Mouse (Mus musculus) thymus, postnatal 36 days (tissue): ENCODE results near the gene Fads3.
A peak's percentile ranks its signal among the peaks of the same experiment; 100 is the strongest.

Experiments used
- DNase-seq, 2 experiments: peaks; one replicate each; pipeline ENCODE4 v3.0.0; 2022; ENCODE audit warnings: mixed read lengths in 2 of 2

Gene Fads3

DNA sequence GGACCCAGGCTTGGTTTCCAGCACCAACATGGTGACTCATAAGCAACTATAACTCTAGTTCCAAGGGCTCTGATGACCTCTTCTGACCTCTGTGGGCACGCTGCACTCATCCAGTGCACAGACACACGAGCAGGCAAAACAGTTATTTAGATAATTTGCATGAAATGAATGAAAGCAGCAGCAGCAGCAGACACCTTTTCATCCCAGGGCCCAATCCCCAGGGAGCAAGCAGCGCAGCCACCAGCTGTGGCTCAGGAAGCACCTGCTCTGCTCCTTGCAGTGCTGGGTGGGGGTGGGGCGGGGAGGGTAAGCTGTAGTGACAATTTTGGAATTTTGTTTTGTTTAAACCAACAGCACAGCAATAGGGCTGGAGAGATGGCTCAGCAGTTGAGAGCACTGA, 30.5 kb downstream of the Fads3 start:
- DNase-seq, result no peak

DNA sequence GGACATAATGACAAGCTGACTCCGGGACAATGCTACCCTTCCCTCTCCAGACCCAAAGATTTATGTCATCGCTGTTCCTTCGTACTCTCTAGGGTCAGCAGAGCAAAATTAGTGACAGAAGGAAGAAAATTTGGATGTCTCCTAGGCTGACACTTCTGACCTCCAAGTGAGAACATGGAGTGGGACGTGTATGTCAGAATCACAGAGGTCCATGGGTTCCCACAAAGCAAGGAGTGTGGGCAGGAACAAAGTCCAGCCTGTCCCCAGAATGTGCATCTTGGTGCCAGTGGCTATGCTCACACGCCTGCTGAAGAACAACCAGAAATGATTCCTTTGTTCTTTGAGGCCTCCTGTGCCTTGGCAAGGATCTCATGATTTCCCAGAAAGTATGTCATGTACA, 31.8 kb downstream of the Fads3 start:
- DNase-seq, result no peak

DNA sequence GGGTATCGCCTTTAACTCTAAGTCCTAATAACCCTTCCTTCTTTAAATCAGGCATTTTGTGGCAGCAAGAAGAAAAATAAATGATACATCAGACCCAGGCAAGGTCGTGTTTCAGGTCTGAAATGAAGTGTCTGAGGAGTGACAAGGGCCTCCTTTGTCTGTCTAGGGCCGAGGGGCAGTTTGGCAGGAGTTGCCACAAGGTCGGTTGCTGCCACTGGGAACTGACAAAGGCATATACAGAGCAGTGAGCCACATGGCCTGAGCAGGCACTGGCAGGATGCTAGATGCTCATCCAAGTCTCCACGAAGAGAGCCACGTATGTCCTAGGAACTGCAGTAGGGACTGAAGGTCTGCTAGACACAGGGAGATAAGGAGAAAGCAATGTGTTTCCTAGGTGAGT, 37.0 kb downstream of the Fads3 start:
- DNase-seq, result no peak

DNA sequence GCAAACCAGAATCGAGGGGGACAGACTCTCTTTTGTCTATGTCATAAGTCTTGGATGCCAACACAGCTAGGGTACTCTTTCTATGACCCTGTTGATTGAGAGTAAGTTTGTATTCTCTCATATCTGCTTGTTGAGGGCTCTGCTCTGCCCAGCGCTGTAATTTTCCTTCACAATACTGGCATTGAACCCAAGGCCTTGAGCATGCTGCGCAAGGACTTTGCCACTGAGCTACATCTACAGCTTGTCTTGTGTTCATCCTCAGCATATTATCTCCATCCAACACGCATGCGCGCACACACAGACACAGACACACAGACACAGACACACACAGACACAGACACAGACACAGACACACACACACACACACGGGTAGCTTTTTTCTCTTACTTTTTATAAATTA, 39.0 kb downstream of the Fads3 start:
- DNase-seq, result no peak

DNA sequence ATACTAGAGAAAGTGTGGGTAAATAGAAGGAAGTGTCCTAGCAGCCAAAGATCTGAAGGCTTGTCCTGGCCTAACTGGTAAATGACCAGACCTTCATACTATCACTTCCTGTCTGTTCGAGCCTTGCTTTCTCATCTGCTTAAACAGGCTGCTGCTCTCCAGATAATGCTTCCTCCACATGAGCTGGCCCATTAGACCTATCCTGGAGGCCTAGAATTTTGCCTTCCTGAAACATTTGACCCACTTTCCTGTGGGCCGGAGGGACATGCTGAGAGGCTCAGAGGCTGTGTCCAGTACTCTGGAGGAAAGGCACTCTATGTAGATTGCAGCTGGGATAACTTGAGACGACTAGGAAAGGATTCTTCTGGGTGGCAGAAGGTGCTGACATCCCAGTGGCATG, 40.7 kb downstream of the Fads3 start:
- DNase-seq, result no peak

- no peak for DNase-seq
These were observed 44.1 kb downstream of the Fads3 start for GRCm38 (mm10) chr19:10085454-10085853.

DNA sequence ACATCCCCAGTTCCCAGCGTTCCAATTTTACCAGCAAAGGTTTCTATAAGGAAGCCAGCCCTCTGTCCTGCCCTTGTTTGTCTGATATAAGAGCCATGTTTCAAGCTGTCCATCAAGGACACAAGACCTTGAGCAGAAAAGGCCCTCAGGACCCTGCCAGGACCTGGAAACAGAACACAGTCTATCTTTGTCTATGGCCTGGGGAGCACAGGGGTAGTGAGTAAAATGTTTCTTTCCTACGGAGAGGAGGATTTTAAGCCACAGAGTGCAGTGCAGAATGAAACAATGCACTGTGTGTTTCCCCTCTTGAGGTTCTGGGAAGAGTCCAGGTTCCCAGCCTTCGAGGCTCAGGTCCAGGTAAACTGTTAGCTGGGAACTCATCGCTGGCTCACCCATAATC, 45.6 kb downstream of the Fads3 start:
- DNase-seq, result no peak

DNA sequence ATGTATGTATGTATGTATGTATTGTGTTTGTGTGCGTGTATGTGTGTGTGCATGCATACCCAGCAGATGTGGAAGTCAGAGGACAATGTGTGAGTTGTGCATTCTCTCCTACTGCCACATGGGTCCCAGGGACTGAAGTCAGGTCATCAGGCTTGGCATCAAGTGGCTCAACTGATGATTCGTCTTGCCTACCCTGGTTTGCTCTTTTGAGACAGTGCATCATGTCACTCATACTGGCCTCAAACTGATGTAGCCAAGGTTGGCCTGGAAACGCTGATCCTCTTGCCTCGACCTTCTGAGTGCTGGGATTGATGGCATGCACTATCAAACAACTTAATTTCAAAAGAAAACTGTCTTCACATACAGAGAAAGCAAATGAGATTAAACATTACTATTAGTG, 52.5 kb downstream of the Fads3 start:
- no peak for DNase-seq

DNA sequence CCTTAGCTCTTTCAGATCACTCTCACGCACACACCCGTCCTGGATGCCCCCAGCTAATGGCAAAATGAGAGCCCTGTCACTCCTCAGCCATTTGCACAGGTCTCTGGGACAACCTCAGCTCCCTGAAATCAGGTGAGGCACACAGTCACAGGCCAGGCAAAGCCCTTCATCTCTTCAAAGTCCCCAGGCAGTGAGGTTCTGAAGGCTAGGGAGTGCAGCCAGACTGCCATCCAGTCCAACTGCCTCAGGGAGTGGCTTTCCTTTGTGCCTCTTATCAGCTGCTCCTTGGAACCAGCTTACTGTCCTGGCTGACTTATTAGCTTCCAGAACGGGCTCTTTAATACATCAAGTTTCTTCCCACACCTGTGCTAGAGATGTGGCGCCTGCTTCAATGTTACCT, 53.3 kb downstream of the Fads3 start:
- DNase-seq, result no peak

GRCm38 (mm10) chr19:10096371-10096876, 55.1 kb downstream of the Fads3 start:
- DNase-seq, result no peak

GRCm38 (mm10) chr19:10097826-10098225, 56.5 kb downstream of the Fads3 start:
- no peak for DNase-seq

DNA sequence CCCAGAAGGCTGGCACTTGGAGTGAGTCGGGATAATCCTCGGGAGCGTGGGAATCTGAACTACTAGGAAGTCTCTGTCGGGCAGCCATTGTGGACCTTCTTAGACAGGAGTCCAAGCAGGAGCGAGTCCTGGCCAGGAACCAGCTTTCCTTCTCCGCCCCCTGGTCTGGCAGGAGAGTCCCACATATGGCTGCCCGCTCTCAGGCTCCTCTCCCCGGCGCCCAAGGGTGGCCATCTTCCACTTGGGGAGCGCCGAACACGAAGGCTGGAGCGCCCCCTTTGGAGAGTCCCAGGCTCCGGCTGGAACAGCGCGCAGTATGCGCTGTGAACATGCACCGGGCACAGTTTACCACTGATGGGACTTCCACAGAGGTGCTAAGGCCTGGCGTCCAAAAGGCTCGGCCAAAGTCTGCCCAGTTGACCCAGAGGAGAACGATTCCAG, 59.3 kb downstream of the Fads3 start:
- DNase-seq, result peak; percentile 71 to 78

DNA sequence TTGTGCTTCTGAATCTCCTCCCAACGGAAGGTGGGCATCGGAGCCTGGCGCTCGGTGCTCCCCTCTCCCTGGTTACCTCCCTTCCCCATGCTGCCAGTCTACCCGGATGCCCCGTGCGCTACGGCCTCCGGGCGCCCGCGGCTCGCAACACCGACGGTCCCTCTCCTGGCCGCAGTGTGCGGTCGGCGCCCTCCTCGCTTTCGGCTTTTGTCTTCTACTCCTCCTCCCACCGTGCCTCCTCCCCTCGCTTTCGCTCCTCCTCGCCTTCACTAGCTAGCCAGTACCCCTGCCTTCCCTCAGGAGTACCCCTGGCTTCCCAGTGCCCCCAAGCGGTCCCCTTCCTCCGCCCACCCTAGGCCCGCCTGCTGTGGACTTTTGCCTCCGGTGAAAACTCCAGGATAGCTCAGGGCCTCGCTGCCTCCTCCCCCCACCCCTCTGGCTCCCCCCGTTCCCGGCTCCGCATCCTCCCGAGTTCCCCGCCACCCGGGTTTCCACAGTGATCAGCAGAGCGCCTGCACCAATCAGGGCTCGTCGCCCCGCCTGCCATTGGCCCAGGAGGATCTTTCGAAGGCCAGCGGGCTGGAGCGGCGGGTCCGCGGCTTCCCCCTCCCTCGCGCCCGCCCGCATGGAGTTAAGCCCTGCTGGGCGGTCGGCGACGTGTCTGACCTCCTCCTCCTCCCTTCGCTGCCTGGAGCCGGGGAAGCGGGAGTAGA, 60.1 kb downstream of the Fads3 start, which contains the start of gene Fads2:
Gene Fads2, minus strand, starts transcription at position 406 of the 713 bp plus-strand sequence.
- DNase-seq, result peak; percentile 68 to 77

GRCm38 (mm10) chr19:10102054-10102700, 60.8 kb downstream of the Fads3 start:
- peak; percentile 50 to 64 for DNase-seq

DNA sequence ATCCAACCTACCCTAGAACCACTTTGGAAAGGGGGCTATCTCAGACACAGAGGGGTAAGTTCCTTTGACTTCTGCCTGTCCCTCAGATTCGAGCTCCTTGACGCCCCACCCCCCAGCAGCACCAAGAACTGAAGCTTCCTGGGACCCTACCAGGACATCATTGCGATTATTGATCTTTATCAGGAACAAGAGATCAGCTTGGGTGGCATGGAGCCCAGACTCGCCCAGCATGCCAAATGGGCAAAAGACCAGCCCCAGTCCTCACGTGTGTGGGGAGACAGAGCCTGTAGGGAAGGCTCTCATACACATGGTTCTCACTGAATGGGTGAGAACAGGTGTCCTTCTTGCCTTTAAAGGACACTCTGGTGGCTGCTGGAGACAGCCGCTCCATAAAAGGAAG, 62.9 kb downstream of the Fads3 start:
- no peak for DNase-seq

GRCm38 (mm10) chr19:10105034-10105493, 63.7 kb downstream of the Fads3 start:
- DNase-seq, result no peak

DNA sequence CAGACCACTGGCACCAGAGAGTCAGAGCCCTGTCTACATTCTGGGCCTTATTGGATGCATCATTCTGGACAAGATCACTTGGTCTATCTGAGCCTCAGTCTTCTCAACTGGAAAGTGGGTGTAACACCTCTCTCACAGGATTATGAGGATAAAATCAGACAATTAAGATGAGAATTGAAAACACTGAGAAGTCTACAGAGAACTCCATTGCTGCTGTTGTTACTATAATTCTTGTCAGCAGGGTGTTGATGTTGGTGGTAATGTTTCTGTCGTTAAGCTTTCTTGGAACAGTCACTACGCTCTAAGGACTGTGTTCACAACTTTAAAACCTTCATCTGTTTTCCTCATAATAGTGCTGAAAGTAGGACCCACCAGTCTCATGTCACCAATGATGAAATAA, 65.3 kb downstream of the Fads3 start:
- no peak for DNase-seq

DNA sequence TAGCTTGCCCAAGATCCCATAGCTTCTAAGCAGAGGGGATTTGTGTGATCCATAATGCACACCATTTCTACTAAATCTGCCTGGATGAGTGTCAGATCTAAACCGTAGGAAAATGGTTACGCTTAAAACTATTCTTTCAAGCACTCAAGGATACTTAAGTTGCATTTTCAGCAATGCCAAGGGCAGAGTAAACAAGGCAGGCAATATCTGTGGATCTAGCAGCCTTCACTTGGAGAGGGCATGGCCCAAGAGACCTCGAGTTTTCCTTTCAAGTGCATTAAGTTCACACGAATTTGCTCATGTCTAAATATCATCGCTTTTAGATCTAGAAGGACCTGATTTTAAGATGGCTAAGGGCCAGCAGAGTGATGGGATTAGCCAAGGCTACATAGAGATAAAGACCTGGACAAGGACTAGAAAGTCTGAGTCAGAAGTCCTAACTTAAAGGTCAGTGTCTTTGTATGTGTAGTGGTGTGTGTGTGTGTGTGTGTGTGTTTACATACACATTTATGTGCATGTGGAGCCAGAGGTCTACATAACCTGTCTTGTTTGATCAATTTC, 65.8 kb downstream of the Fads3 start:
- DNase-seq, result no peak

GRCm38 (mm10) chr19:10108129-10108528, 66.8 kb downstream of the Fads3 start:
- DNase-seq, result no peak

- DNase-seq, result no peak
These were observed 67.3 kb downstream of the Fads3 start for GRCm38 (mm10) chr19:10108666-10109065.
